Mouse (Mus musculus) layer of hippocampus, postnatal 14 days (tissue): ENCODE measurements around the gene Tymp. TPM values are rescaled to one million over a fixed set of nuclear protein-coding genes. Genes with fewer than 3 reads are reported as not detected.
A peak's percentile ranks its signal among the peaks of the same experiment; 100 is the strongest.

ENCODE experiments used
- DNase-seq, 2 experiments: peaks; one replicate each; pipeline ENCODE4 v3.0.0; 2021 to 2022; ENCODE audit warnings: low spot score in 2 of 2, mixed read lengths in 1 of 2
- total RNA-seq, 2 experiments: library from RNA; stranded (reverse); gene quantifications; 2 replicates each; pipeline ENCODE4 v1.2.3; 2021

The Tymp gene
- total RNA-seq, 2 experiments from 2014 or later, result 1.3 to 1.6 TPM

- no peak for DNase-seq
Measured at GRCm38 (mm10) chr15:89374340-89374739, 2.5 kb downstream of the Tymp start.

- peak; percentile 95 to 96 for DNase-seq
Measured at GRCm38 (mm10) chr15:89373762-89374248, 3.0 kb downstream of the Tymp start, which contains the start of gene Sco2. TSS of gene Sco2 (minus strand) at chr15:89373846.

GRCm38 (mm10) chr15:89373027-89373761 lies 3.6 kb downstream of the Tymp start:
- DNase-seq, result peak; percentile 84 to 87

GRCm38 (mm10) chr15:89372536-89372935 lies 4.3 kb downstream of the Tymp start:
- no peak for DNase-seq

- DNase-seq, result no peak
Measured at GRCm38 (mm10) chr15:89372068-89372467, 4.8 kb downstream of the Tymp start.

GRCm38 (mm10) chr15:89365141-89365551 lies 11.7 kb downstream of the Tymp start:
- DNase-seq, result no peak

- no peak for DNase-seq
Measured at GRCm38 (mm10) chr15:89363051-89363450, 13.8 kb downstream of the Tymp start.

- no peak for DNase-seq
Measured at GRCm38 (mm10) chr15:89358784-89359183, 18.1 kb downstream of the Tymp start.

- peak; percentile 50 to 81 for DNase-seq
Measured at GRCm38 (mm10) chr15:89356372-89356771, 20.5 kb downstream of the Tymp start.

GRCm38 (mm10) chr15:89355241-89356187 lies 21.3 kb downstream of the Tymp start, which contains the start of the genes Lmf2 and Ncaph2:
TSS of gene Lmf2 (minus strand) at chr15:89355659.
TSS of gene Ncaph2 (plus strand) at chr15:89355719.
- peak; percentile 92 to 96 for DNase-seq

GRCm38 (mm10) chr15:89354455-89354854 lies 22.4 kb downstream of the Tymp start:
- DNase-seq, result no peak

GRCm38 (mm10) chr15:89353837-89354236 lies 23.0 kb downstream of the Tymp start:
- no peak for DNase-seq

- no peak for DNase-seq
Measured at GRCm38 (mm10) chr15:89352795-89353194, 24.0 kb downstream of the Tymp start.

GRCm38 (mm10) chr15:89352054-89352453 lies 24.8 kb downstream of the Tymp start:
- DNase-seq, result no peak

- DNase-seq, result no peak
Measured at GRCm38 (mm10) chr15:89351302-89351701, 25.5 kb downstream of the Tymp start.

GRCm38 (mm10) chr15:89350447-89350846 lies 26.4 kb downstream of the Tymp start:
- no peak for DNase-seq

- DNase-seq, result no peak
Measured at GRCm38 (mm10) chr15:89343325-89343724, 33.5 kb downstream of the Tymp start.

GRCm38 (mm10) chr15:89341678-89342077 lies 35.2 kb downstream of the Tymp start:
- no peak for DNase-seq

- DNase-seq, result no peak
Measured at GRCm38 (mm10) chr15:89340136-89340535, 36.7 kb downstream of the Tymp start.

- no peak for DNase-seq
Measured at GRCm38 (mm10) chr15:89339696-89340095, 37.1 kb downstream of the Tymp start.

- no peak for DNase-seq
Measured at GRCm38 (mm10) chr15:89336422-89336821, 40.4 kb downstream of the Tymp start.
